Mouse (Mus musculus) C2C12 (cell line): Measurements from ENCODE around the gene Fkbp11.

Experiments used
- CTCF ChIP-seq: IDR thresholded peaks from one replicate; pipeline ENCODE4 v1.5.1; 2011; ENCODE audit not compliant: control insufficient read depth, insufficient read depth, insufficient read length
- MAX ChIP-seq: IDR thresholded peaks from one replicate; pipeline ENCODE4 v1.6.1; 2011; ENCODE audit warnings: mild to moderate bottlenecking, control low read depth
- MYOD1 ChIP-seq: IDR thresholded peaks from one replicate; pipeline ENCODE4 v1.6.1; 2011; ENCODE audit warnings: low read depth; ENCODE audit not compliant: control insufficient read depth, insufficient read length

- no peak for TF ChIP-seq CTCF
- TF ChIP-seq MAX = no peak
- TF ChIP-seq MYOD1 = no peak
Measured at GRCm38 (mm10) chr15:98733370-98733769, 5.4 kb upstream of the Fkbp11 start.
